Mouse (Mus musculus): Measurements from ENCODE around the gene Actr6. TPM values are rescaled to one million over a fixed set of nuclear protein-coding genes. Genes with fewer than 3 reads are reported as not detected.

Gene Actr6
- total and polyA plus RNA-seq, 3 experiments: 11.7 to 48.4 (median 18.0) TPM

- Histone ChIP-seq H3K79me2 (replicated peaks; ENCODE audit: control insufficient read depth, extremely low read depth, insufficient read depth, poor library complexity, severe bottlenecking) (peaks cover 18% of the 10 kb centered on the region), H3K4me2 (ENCODE audit: insufficient read depth, low read depth, poor library complexity, severe bottlenecking) (peak overlapping the region; percentile 65; the same call in 1 of the 2 replicates), H3K27me3 (replicated peaks) (no peaks in the 10 kb centered on the region), H3K9ac (ENCODE audit: insufficient read depth, low read depth) (peak overlapping the region; percentile 82), H3K4me1 (ENCODE audit: control insufficient read depth in 1 of 2, insufficient read depth in 2 of 2) (peaks cover 4 to 33% of the 10 kb centered on the region in 2 experiments; a peak in 3 of 4 replicates), H3K27ac (ENCODE audit: insufficient read depth, low read depth) (peak overlapping the region; percentile 34), H3K9me3 (replicated peaks; ENCODE audit: low read length) (no peaks in the 10 kb centered on the region), H3K4me3 (replicated peaks in 1 of 3; ENCODE audit: low read depth in 2 of 3, low read length in 2 of 3, poor library complexity in 1 of 3) (peak overlapping the region; percentile 68 to 86 (median 79)), H3K36me3 (replicated peaks in 1 of 2; ENCODE audit: control insufficient read depth in 1 of 2, insufficient read depth in 1 of 2, low read length in 1 of 2) (peaks cover 0 to 7% of the 10 kb centered on the region in 2 experiments)
- peak; percentile 74 for DNase-seq (ENCODE audit: extremely low read depth)
- dilution Hi-C loops (cut with MboI; ENCODE audit: extremely low pct_ligation_motif_present, extremely low pct_unique_long_range_greater_than_20kb, low sequenced_read_pairs) (no loop called here), in situ Hi-C loops (cut with MboI; ENCODE audit: low pct_ligation_motif_present, low pct_unique_long_range_greater_than_20kb, low sequenced_read_pairs) (no loop called here)
- TF ChIP-seq RAD21 (IDR thresholded peaks at IDR 0.05; ENCODE audit: low read depth, low read length): no peak
- no peak for TF ChIP-seq POLR2AphosphoS2 (IDR thresholded peaks at IDR 0.05; ENCODE audit: low read depth, low read length)
- no peak for TF ChIP-seq MAZ (IDR thresholded peaks at IDR 0.05; ENCODE audit: low read depth, low read length)
- no peak for TF ChIP-seq MAX (IDR thresholded peaks at IDR 0.05; ENCODE audit: low read length)
- TF ChIP-seq ETS1 (conservative IDR thresholded peaks at IDR 0.05; ENCODE audit: low read depth, low read length): peak; percentile 89
- TF ChIP-seq NELFE (IDR thresholded peaks at IDR 0.05; ENCODE audit: low read depth, low read length): no peak
- TF ChIP-seq IRF4 (IDR thresholded peaks at IDR 0.05; ENCODE audit: low read depth, low read length): peak; percentile 56; the same call in 1 of the 2 replicates
- TF ChIP-seq ELF1 (IDR thresholded peaks at IDR 0.05; ENCODE audit: low read depth, low read length): no peak
- peak; percentile 80; the same call in 1 of the 2 replicates for TF ChIP-seq MAFK (IDR thresholded peaks at IDR 0.05; ENCODE audit: insufficient replicate concordance, low read length)
- TF ChIP-seq HCFC1 (IDR thresholded peaks at IDR 0.05; ENCODE audit: low read depth, low read length): no peak
- peak; percentile 82 for TF ChIP-seq SIN3A (IDR thresholded peaks at IDR 0.05; ENCODE audit: low read length)
- TF ChIP-seq GABPA (IDR thresholded peaks at IDR 0.05; ENCODE audit: insufficient replicate concordance, low read depth, low read length): no peak
- no peak for TF ChIP-seq TCF12 (IDR thresholded peaks at IDR 0.05; ENCODE audit: low read depth, low read length)
- TF ChIP-seq ZMIZ1 (IDR thresholded peaks at IDR 0.05; ENCODE audit: low read depth, low read length): no peak
- no peak for TF ChIP-seq CHD2 (IDR thresholded peaks at IDR 0.05; ENCODE audit: low read length)
- peak; percentile 27; the same call in 1 of the 2 replicates for TF ChIP-seq MXI1 (IDR thresholded peaks at IDR 0.05; ENCODE audit: low read depth, low read length)
- TF ChIP-seq EP300 (IDR thresholded peaks at IDR 0.05; ENCODE audit: low read length): peak; percentile 81
- TF ChIP-seq USF1 (IDR thresholded peaks at IDR 0.05; ENCODE audit: low read depth, low read length): no peak
- TF ChIP-seq SMC3 (IDR thresholded peaks at IDR 0.05; ENCODE audit: low read depth, low read length): no peak
- no peak for TF ChIP-seq NRF1 (IDR thresholded peaks at IDR 0.05; ENCODE audit: low read depth, low read length)
- TF ChIP-seq USF2 (conservative IDR thresholded peaks at IDR 0.05; ENCODE audit: low read depth, low read length): no peak
- TF ChIP-seq POLR2A (IDR thresholded peaks at IDR 0.05; ENCODE audit: low read depth, low read length): no peak
- TF ChIP-seq CHD1 (IDR thresholded peaks at IDR 0.05; ENCODE audit: low read depth, low read length): no peak; the same call in 1 of the 2 replicates
- TF ChIP-seq MEF2A (IDR thresholded peaks at IDR 0.05; ENCODE audit: borderline replicate concordance, low read depth, low read length): peak; percentile 64; the same call in 1 of the 2 replicates
- no peak for TF ChIP-seq ZKSCAN1 (IDR thresholded peaks at IDR 0.05; ENCODE audit: borderline replicate concordance, low read depth, low read length)
- peak; percentile 97 for TF ChIP-seq JUND (conservative IDR thresholded peaks at IDR 0.05; ENCODE audit: low read depth, low read length)
- 0 out of 2 replicates have a peak, but pooled peaks have one; percentile 36 for TF ChIP-seq MYC (IDR thresholded peaks at IDR 0.05; ENCODE audit: low read depth, low read length)
- no peak for TF ChIP-seq PAX5 (IDR thresholded peaks at IDR 0.05; ENCODE audit: low read length)
- no peak for TF ChIP-seq UBTF (IDR thresholded peaks at IDR 0.05; ENCODE audit: low read depth, low read length)
- TF ChIP-seq TBP (conservative IDR thresholded peaks at IDR 0.05; ENCODE audit: low read depth, low read length): peak; percentile 73; the same call in 1 of the 2 replicates
- no peak for TF ChIP-seq ZC3H11A (IDR thresholded peaks at IDR 0.05; ENCODE audit: low read depth, low read length)
- no peak for TF ChIP-seq RCOR1 (conservative IDR thresholded peaks at IDR 0.05; ENCODE audit: low read depth, low read length)
- TF ChIP-seq JUN (IDR thresholded peaks at IDR 0.05; ENCODE audit: insufficient read depth, low read depth, low read length): peak; percentile 94
- TF ChIP-seq CTCF (conservative IDR thresholded peaks at IDR 0.05 in 1 of 2, IDR thresholded peaks at IDR 0.05 in 1 of 2; ENCODE audit: low read depth in 2 of 2, low read length in 2 of 2): no peak
- peak; percentile 40; the same call in 1 of the 2 replicates for TF ChIP-seq BHLHE40 (IDR thresholded peaks at IDR 0.05; ENCODE audit: low read depth, low read length)
- TF ChIP-seq KAT2A (IDR thresholded peaks at IDR 0.05; ENCODE audit: insufficient replicate concordance, low read length): no peak
- TF ChIP-seq E2F4 (IDR thresholded peaks at IDR 0.05; ENCODE audit: insufficient replicate concordance, low read depth, low read length): no peak
- no peak for TF ChIP-seq ZNF384 (IDR thresholded peaks at IDR 0.05; ENCODE audit: low read depth, low read length)
Measured at GRCm38 (mm10) chr10:89745666-89746020, 13.5 kb upstream of the Actr6 start.
